Mouse (Mus musculus) hindbrain, embryonic 12.5 days (tissue): Measurements from ENCODE around the gene Lbhd1. TPM values are rescaled to one million over a fixed set of nuclear protein-coding genes. Genes with fewer than 3 reads are reported as not detected.
"Not testable (repeated sequence)": the region's sequence is repeated elsewhere in the genome, so short reads cannot be mapped to it uniquely, and the experiment has no call there.

Source experiments
- ATAC-seq: fragments of 200-750 bp; cut with Nextera tagmentation; 2 replicates; pipeline ENCODE4 v1.8.0; 2017; ENCODE audit warnings: moderate TSS enrichment; ENCODE audit not compliant: low FRiP score
- H3K27ac ChIP-seq: fragments of 300-500 bp; sonication (generic); 2 replicates; pipeline ENCODE4 v1.5.1; 2016; ENCODE audit warnings: mild to moderate bottlenecking
- H3K27me3 ChIP-seq: fragments of 300-500 bp; sonication (generic); 2 replicates; pipeline ENCODE4 v1.6.1; 2016; ENCODE audit warnings: mild to moderate bottlenecking
- H3K36me3 ChIP-seq: fragments of 300-500 bp; sonication (generic); 2 replicates; pipeline ENCODE4 v1.6.1; 2016; ENCODE audit warnings: mild to moderate bottlenecking
- H3K4me1 ChIP-seq: fragments of 300-500 bp; sonication (generic); 2 replicates; pipeline ENCODE4 v1.6.1; 2016
- H3K4me2 ChIP-seq: fragments of 300-500 bp; sonication (generic); replicated peaks from 2 replicates; pipeline ENCODE4 v1.6.1; 2016; ENCODE audit warnings: mild to moderate bottlenecking
- H3K4me3 ChIP-seq: fragments of 300-500 bp; sonication (generic); 2 replicates; pipeline ENCODE4 v1.5.1; 2016; ENCODE audit warnings: mild to moderate bottlenecking
- H3K9ac ChIP-seq: fragments of 300-500 bp; sonication (generic); 2 replicates; pipeline ENCODE4 v1.6.1; 2016; ENCODE audit warnings: mild to moderate bottlenecking, moderate library complexity
- H3K9me3 ChIP-seq: fragments of 300-500 bp; sonication (generic); replicated peaks from 2 replicates; pipeline ENCODE4 v1.6.1; 2016; ENCODE audit warnings: mild to moderate bottlenecking
- WGBS: fragments of 180-500 bp; shearing (Covaris S2); methylation state at CpG from one replicate; pipeline ENCODE4 v1.1.7; 2016; 5-methylcytosine and 5-hydroxymethylcytosine counted together
- polyA plus RNA-seq: library from polyadenylated mRNA; unstranded; fragments of >200 nt; fragmentation: Nextera tagmentation; extraction: Ambion mirVana; gene quantifications from 2 replicates; pipeline ENCODE4 v1.2.1, GENCODE M21; 2016

Lbhd1 gene
- polyA plus RNA-seq, 1 experiment from 2014 or later = 69.5 TPM

DNA sequence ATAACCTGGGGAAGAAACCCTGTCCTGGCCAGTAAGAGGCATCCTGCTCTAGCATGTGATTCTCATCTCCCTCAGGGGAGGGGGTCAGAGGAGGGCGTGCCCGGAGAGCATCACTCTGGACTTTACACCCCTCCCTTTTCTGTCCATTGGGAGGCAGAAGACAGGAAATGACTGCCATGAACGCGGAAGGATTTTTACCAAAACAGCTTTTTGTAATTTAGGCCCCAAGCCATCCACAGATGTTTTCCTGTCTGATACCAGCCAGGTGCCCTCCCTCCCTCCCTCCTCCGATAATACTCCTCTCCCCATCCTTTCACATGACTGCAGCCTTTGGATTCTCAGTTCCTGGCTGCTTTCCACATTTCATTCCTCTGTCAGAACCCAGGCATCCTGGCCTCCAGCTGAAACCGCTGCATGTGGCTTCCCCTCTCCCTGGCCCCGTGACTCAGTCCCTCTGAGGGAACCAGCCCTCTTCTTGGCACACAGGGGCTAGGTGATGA lies 33.1 kb upstream of the Lbhd1 start, which contains the start of gene Lrrn4cl:
Gene Lrrn4cl, plus strand, starts transcription at position 367 of the 500 bp plus-strand sequence.
- WGBS = 29% methylated on average over 7 of the region's 7 CpGs
- no peak for ATAC-seq

DNA sequence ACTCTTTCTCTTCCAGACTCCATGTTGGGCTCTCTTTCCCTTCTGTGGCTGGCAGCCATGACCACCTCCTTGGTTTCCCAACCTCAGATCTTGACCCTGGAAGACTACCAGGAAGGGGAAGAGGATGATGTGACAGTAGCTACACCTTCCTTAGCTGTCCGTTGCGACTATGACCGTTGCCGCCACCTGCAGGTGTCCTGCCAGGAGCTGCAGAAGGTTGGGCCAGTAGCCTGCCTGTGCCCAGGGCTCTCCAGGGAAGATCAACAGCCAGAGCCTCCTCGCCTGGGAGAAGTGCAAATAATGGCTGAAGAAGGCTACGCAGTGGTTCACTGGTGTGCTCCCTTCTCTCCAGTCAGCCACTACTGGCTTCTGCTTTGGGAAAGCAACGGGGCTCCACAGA lies 31.9 kb upstream of the Lbhd1 start:
- Histone ChIP-seq H3K9me3 (no peaks in the 10 kb centered on the region), H3K36me3 (peaks cover 22% of the 10 kb centered on the region), H3K4me1 (no peaks in the 10 kb centered on the region), H3K9ac (no peak overlapping the region), H3K4me3 (no peak overlapping the region), H3K27me3 (no peaks in the 10 kb centered on the region), H3K27ac (no peak overlapping the region), H3K4me2 (no peak overlapping the region)
- no peak for ATAC-seq
- 48% methylated on average over 7 of the region's 7 CpGs for WGBS

More for the DNA sequence above, 33.1 kb upstream of the Lbhd1 start, which contains the start of gene Lrrn4cl:
- Histone ChIP-seq H3K36me3 (peaks cover 34% of the 10 kb centered on the region), H3K4me2 (no peak within 1 kb of the TSS), H3K27ac (0 out of 2 replicates have a peak within 1 kb of the TSS, but pooled peaks have one; percentile 5), H3K4me3 (no peak within 1 kb of the TSS), H3K4me1 (no peaks in the 10 kb centered on the region), H3K27me3 (no peaks in the 10 kb centered on the region), H3K9ac (peak within 1 kb of the TSS; percentile 27; the same call in 1 of the 2 replicates), H3K9me3 (no peaks in the 10 kb centered on the region)

DNA sequence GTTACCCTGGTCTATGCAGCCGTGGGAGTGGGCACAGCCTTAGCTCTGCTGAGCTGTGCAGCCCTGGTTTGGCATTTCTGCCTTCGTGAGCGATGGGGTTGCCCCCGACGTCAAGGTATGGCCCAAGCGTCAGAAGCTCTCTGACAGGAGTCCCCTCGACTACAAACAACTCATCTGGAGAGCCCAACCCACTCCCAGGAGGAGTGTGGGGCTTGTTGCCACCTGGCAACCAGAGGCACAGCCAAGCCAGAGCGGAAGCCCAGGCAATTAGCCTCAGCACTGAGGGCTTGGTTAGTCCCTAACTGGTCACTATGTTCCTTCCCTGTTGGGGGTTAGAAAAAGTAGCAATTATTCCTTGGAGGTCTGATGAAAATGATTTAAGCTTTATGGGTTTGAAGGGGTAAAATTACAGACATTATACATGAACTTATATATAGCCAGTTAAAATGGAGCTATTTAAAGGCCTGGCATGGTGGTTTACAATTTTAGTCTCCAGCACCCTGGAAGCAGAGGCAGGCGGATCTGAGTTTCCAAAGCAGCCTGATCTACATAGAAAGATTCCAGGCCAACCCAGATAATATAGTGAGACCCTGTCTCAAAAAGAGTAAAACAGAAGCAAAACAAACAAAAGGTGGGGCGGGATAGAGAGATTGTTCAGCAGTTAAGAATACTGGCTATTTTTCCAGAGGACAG lies 31.1 kb upstream of the Lbhd1 start:
- Histone ChIP-seq H3K36me3 (peaks cover 15% of the 10 kb centered on the region), H3K4me1 (no peaks in the 10 kb centered on the region), H3K27ac (no peak overlapping the region), H3K9ac (no peak overlapping the region), H3K4me2 (no peak overlapping the region), H3K27me3 (no peaks in the 10 kb centered on the region), H3K4me3 (no peak overlapping the region), H3K9me3 (no peaks in the 10 kb centered on the region)
- no peak for ATAC-seq
- WGBS = 67% methylated on average over 10 of the region's 10 CpGs

DNA sequence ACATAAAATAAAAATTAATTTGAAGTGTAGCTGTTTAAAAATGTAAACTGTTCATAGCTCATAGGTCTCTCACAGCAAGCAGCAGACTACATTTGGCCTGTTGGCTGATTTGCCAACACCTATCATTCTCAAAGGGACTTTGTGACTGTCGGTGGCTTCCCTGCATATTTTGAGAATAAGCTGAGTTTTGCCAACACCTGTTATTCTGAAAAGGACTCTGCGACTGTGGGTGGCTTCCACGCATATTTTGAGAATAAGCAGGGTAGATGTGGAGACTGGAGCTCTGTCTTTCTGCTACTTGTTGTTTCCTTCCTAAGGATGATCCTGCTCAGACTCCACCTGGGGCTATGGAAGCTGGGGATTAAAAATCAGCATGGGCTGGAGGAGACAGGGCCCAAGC lies 30.4 kb upstream of the Lbhd1 start:
- 83% methylated on average over 3 of the region's 3 CpGs for WGBS
- no peak for ATAC-seq

DNA sequence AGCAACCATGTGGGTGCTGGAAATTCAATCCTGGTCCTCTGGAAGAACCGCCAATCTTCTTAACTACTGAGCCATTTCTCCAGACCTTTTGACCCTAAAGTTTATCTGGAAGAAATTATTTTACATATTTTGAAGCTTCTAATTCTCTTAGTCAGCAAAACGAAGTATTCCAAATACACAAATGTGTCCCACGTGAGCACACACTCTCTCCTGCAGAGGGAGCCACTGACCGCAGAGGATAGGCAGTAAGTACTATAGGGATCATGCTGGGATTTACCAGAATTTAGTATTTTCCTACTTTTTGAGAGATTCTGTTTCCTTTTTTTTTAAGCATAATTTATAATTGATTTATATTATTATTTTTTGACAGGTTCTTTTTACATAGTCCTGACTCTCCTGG lies 25.8 kb upstream of the Lbhd1 start:
- Histone ChIP-seq H3K4me2 (no peak overlapping the region), H3K27ac (no peak overlapping the region), H3K9me3 (no peaks in the 10 kb centered on the region), H3K36me3 (no peaks in the 10 kb centered on the region), H3K27me3 (no peaks in the 10 kb centered on the region), H3K4me3 (no peak overlapping the region), H3K4me1 (no peaks in the 10 kb centered on the region), H3K9ac (no peak overlapping the region)
- 38% methylated on average over 4 of the region's 4 CpGs for WGBS
- ATAC-seq = no peak

More for the DNA sequence above, 30.4 kb upstream of the Lbhd1 start:
- H3K4me3 ChIP-seq = no peak overlapping the region
- H3K4me1 ChIP-seq = no peaks in the 10 kb centered on the region
- H3K9me3 ChIP-seq = no peaks in the 10 kb centered on the region
- H3K9ac ChIP-seq = no peak overlapping the region
- H3K36me3 ChIP-seq = peaks cover 8% of the 10 kb centered on the region
- no peaks in the 10 kb centered on the region for H3K27me3 ChIP-seq
- H3K27ac ChIP-seq = no peak overlapping the region
- no peak overlapping the region for H3K4me2 ChIP-seq

DNA sequence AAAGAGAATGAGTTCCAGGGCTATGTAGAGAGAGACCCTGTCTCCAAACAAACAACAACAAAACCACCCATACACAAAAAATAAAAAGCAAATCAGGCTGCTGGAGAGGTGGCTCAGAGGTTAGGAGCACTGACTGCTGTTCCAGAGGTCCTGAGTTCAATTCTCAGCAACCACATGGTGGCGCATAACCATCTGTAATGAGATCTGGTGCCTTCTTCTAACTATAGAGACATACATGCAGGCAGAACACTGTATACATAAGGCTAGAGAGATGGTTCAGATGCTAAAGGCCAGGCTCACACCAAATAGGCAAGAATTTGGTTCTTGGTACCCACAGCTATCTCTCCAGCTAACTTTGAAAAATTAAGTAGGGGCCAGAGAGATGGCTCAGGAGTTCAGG lies 24.5 kb upstream of the Lbhd1 start:
- no peak for ATAC-seq

DNA sequence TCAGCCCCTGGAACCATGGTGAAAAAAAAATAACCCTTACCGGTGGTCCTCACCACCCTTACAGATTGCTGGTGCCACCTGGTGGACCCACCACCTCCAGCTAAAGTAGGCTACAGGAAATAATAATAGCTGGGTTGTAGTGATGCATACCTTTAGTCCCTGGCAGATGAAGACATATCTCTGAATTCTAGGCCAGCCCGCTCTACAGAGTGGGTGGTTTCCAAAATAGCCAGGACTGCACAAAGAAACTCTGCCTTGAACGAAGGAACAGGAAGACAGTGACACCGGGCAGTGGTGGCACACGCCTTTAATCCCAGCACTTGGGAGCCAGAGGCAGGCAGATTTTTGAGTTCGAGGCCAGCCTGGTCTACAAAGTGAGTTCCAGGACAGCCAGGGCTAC lies 19.3 kb upstream of the Lbhd1 start:
- Histone ChIP-seq H3K27ac (no peak overlapping the region), H3K9me3 (no peaks in the 10 kb centered on the region), H3K36me3 (no peaks in the 10 kb centered on the region), H3K4me2 (no peak overlapping the region), H3K27me3 (no peaks in the 10 kb centered on the region), H3K9ac (no peak overlapping the region), H3K4me3 (no peak overlapping the region), H3K4me1 (no peaks in the 10 kb centered on the region)
- ATAC-seq = no peak
- 80% methylated on average over 6 of the region's 6 CpGs for WGBS

More for the DNA sequence above, 24.5 kb upstream of the Lbhd1 start:
- no peaks in the 10 kb centered on the region for H3K36me3 ChIP-seq
- 30% methylated on average over 1 of the region's 1 CpGs for whole genome bisulfite sequencing
- H3K9me3 ChIP-seq = no peaks in the 10 kb centered on the region
- no peak overlapping the region for H3K9ac ChIP-seq
- no peaks in the 10 kb centered on the region for H3K27me3 ChIP-seq
- H3K4me2 ChIP-seq = no peak overlapping the region
- H3K4me1 ChIP-seq = no peaks in the 10 kb centered on the region
- no peak overlapping the region for H3K27ac ChIP-seq
- H3K4me3 ChIP-seq = no peak overlapping the region

DNA sequence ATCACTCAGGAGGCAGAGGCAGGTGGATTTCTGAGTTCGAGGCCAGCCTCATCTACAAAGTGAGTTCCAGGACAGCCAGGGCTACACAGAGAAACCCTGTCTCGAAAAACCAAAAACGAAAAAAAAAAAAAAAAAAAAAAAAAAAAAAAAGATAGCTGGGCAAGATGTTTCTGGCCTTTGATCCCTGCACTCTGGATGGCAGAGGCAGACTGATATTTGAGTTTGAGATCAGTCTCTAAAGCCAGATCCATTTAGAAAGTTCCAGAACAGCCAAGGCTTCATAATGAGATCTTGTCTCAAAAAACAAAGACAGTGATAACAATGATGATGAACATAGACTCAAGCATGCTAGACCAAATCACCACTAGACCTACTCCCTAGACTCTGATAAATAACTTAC lies 13.2 kb upstream of the Lbhd1 start:
- not testable (repeated sequence) for H3K4me1 ChIP-seq, H3K4me3 ChIP-seq, H3K9ac ChIP-seq, H3K27me3 ChIP-seq, H3K9me3 ChIP-seq, H3K27ac ChIP-seq, ATAC-seq
- H3K4me2 ChIP-seq = peak overlapping the region; percentile 83; the same call in 1 of the 2 replicates
- peaks cover 23% of the 10 kb centered on the region for H3K36me3 ChIP-seq
- 73% methylated on average over 3 of the region's 3 CpGs for WGBS

DNA sequence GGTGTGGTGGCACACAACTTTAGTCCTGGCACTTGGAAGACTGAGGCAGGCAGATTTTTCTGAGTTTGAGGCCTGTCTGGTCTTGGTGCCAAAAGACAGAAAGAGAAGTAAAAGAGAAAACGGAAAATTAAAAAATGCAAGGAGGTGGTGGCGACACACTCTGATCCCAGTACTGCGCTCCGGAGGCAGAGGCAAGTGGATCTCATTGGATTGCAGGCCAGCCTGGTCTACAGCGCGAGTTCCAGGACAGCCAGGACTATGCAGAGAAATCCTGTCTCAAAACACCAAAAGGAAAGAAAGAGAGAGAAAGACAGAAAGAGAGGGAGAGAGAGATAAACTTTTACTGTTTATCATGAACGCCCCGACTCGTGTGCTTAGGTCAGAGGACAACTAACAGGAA lies 12.7 kb upstream of the Lbhd1 start:
- WGBS = 66% methylated on average over 9 of the region's 9 CpGs
- peaks cover 28% of the 10 kb centered on the region for H3K36me3 ChIP-seq
- no peaks in the 10 kb centered on the region for H3K27me3 ChIP-seq
- H3K27ac ChIP-seq = peak overlapping the region; percentile 74
- ATAC-seq = peak; percentile 56
- H3K4me1 ChIP-seq = peaks cover 6% of the 10 kb centered on the region
- peak overlapping the region; percentile 84 for H3K9ac ChIP-seq
- no peaks in the 10 kb centered on the region for H3K9me3 ChIP-seq
- peak overlapping the region; percentile 83 for H3K4me2 ChIP-seq
- peak overlapping the region; percentile 72 for H3K4me3 ChIP-seq

DNA sequence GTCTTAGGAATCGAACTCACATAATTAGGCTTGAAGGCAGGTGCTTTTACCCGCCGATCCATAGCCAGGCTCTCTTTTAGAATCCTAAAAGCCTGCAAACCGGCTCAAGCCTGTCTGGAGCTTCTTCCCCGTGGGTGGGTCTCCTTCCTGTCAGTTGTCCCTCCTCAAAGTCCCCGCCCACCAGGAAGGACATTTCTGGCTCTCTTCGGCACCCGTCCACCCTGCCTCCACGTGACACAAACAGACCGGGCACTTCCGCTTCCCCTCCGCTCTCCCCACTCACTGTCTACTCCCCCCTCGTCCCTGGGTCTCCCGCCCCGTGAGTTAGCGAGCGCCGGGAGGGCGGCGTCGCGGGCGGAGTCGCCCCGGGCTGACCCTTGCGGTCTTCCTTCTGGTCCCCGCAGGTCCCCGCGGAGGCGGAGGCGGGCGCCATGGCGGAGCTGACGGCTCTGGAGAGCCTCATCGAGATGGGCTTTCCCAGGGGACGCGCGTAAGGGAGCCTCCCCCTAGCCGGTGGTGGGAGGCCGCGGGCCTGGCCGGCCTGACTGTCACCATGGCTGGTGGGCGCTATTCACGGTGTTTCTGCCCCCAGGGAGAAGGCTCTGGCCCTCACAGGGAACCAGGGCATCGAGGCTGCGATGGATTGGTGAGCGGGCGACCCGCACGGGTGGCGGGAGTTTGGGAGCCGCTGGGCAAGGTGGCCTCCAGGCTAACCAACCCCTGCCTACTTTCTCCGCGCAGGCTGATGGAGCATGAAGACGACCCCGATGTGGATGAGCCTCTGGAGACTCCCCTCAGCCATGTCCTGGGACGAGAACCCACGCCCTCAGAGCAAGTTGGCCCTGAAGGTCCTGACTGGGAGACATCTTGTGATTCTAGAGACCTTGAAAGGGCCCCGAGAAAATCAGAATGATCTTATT lies 12.0 kb upstream of the Lbhd1 start, which contains the start of gene Ubxn1:
Gene Ubxn1, plus strand, starts transcription at position 230 of the 920 bp plus-strand sequence.
- Histone ChIP-seq H3K4me1 (peaks cover 6% of the 10 kb centered on the region), H3K4me3 (peak within 1 kb of the TSS; percentile 72), H3K4me2 (peak within 1 kb of the TSS; percentile 83), H3K9ac (peak within 1 kb of the TSS; percentile 84), H3K27ac (peak within 1 kb of the TSS; percentile 74), H3K27me3 (no peaks in the 10 kb centered on the region), H3K36me3 (peaks cover 34% of the 10 kb centered on the region), H3K9me3 (no peaks in the 10 kb centered on the region)
- 1% methylated on average over 56 of the region's 59 CpGs for WGBS
- ATAC-seq = peak; percentile 97

DNA sequence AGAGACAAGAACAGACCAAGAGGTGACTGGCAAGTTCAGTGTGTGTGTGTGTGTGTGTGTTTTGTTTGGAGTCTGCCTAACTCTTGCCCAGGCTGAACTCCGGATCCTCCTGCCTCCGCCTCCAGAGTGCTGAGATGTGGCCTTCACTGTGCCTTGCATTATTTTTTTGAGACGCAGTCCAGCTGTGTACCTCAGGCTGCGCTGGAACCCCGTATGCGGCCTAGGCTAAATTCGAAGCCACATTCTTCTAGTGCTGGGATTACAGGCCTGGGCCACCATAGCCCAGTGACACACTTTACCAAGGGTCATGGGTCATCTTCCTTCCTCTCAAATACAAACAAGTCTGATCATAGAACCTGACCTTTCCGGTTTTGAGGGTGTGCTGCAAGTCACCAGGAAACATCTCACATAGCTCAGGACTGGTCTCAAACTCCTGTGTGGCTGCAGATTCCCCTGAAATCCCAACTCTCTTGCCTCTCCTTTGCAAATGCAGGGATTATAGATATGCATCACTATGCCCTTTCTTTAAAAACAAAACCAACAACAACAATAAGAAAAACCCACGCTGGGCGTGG lies 11.2 kb upstream of the Lbhd1 start:
- no peak for ATAC-seq
- Histone ChIP-seq H3K27me3 (no peaks in the 10 kb centered on the region), H3K27ac (no peak overlapping the region), H3K9ac (peak overlapping the region; percentile 84), H3K4me3 (peak overlapping the region; percentile 72), H3K4me2 (peak overlapping the region; percentile 83), H3K36me3 (peaks cover 39% of the 10 kb centered on the region), H3K9me3 (no peaks in the 10 kb centered on the region), H3K4me1 (peaks cover 6% of the 10 kb centered on the region)
- WGBS = 77% methylated on average over 10 of the region's 10 CpGs

DNA sequence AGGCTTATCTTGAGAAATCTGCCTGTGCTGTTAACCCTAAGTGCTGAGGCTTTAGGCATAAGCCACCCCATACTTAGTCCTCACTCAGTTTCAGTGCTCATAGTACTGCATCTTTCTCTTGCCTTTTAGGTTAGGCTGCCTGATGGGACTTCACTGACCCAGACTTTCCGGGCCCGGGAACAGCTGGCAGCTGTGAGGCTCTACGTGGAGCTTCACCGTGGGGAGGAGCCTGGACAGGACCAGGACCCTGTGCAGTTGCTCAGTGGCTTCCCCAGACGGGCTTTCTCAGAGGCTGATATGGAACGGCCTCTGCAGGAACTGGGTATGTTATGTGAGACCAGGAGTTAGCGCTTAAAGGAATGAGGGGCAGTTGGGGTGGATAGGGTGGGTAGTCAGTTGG lies 8.5 kb upstream of the Lbhd1 start:
- H3K27me3 ChIP-seq = no peaks in the 10 kb centered on the region
- WGBS = 94% methylated on average over 7 of the region's 7 CpGs
- H3K36me3 ChIP-seq = peaks cover 39% of the 10 kb centered on the region

More for the DNA sequence above, 8.5 kb upstream of the Lbhd1 start:
- H3K27ac ChIP-seq = no peak overlapping the region
- no peak overlapping the region for H3K9ac ChIP-seq
- peaks cover 14% of the 10 kb centered on the region for H3K4me1 ChIP-seq
- no peak overlapping the region for H3K4me2 ChIP-seq
- ATAC-seq = no peak
- no peaks in the 10 kb centered on the region for H3K9me3 ChIP-seq
- H3K4me3 ChIP-seq = no peak overlapping the region
